Mouse (Mus musculus) cerebellum, adult 18-20 months (tissue): ENCODE results near the gene Smox.
"Not testable (repeated sequence)": the region's sequence is repeated elsewhere in the genome, so short reads cannot be mapped to it uniquely, and the experiment has no call there.

Experiments
- DNase-seq, 2 experiments: peaks; one replicate each; pipeline ENCODE4 v3.0.0; 2021

Gene Smox

DNA sequence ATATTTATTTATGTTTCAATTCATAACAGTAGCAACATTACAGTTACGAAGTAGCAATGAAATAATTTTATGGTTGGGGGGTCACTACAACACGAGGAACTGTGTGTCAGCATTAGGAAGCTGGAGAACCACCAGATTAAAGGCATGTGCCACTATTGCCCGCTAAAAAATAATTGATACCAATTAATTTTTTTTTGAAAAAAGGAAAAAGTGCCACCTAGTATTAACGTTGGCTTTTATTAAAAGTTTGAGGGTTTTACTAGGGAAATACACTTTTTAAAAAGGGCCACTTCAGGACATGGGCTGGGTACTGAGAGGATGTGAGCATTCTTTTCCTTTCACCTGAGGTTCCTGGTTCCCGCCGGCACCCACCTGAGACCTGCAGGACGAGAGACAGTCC is at the start of gene Smox:
Gene Smox, plus strand, starts transcription at position 301 of the 400 bp plus-strand sequence.
- no peak for DNase-seq

DNA sequence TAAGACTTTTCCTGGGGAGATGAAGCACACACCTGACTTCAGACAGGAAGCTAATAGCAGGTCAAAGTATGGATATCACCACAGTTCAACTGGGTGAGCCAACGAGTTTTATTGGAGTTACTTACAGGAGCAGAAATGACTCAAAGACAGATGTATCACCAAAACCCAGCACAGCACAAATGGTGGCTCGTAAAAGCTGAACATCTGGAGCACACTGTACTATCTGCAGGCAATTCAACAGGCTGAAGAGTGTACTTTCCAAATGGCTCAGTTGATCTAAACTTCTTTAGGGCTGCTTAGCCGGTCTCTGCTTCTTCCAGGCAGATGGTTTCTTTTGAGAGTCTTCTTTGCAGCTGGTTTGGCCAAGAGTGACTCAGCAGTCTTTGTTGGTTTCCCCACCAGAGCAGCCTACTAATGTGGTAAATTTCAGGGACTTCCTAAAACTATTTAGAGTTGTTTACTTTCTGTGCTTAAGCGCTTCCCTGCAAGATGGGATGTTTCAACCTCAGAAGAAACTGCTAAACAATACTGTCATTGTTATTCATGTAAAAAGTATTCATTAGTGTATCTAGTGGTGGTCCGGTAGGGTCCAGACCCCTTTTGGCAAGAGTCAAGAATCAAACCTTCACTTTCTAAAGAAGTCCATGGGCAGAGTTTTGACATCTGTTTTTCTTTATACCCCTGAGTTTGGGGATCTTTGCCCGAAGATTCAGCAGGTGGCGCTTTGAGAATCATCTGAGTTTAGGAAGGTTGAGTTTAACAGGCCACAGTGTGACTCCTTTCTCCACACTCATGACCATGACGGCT is 48.0 kb upstream of the Smox start:
- no peak for DNase-seq

GRCm38 (mm10) chr2:131443891-131444190 is 47.5 kb upstream of the Smox start:
- DNase-seq = no peak

GRCm38 (mm10) chr2:131446416-131446982 is 44.8 kb upstream of the Smox start:
- DNase-seq = no peak

- DNase-seq = no peak
Observed at GRCm38 (mm10) chr2:131447566-131448330, 43.5 kb upstream of the Smox start.

GRCm38 (mm10) chr2:131448353-131448752 is 42.9 kb upstream of the Smox start:
- DNase-seq = no peak

DNA sequence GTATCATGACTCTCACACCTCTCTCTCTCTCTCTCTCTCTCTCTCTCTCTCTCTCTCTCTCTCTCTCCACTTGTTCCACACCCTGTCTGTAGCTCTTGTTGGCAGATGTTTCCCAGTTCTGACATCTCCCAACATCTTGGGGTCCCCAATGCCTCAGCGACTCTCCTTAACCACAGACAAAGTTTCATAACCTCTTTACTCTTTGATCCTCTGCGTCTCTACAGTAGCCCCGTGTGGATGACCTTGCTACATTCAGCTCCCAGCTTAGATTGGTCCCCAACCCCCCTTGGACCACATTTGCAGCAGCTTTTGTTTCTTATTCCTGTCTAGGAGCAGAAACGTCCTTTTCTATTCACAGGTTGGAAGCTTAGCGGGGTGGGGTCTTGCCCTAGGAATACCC is 41.6 kb upstream of the Smox start:
- no peak for DNase-seq

GRCm38 (mm10) chr2:131450491-131450890 is 40.8 kb upstream of the Smox start:
- DNase-seq = no peak

DNA sequence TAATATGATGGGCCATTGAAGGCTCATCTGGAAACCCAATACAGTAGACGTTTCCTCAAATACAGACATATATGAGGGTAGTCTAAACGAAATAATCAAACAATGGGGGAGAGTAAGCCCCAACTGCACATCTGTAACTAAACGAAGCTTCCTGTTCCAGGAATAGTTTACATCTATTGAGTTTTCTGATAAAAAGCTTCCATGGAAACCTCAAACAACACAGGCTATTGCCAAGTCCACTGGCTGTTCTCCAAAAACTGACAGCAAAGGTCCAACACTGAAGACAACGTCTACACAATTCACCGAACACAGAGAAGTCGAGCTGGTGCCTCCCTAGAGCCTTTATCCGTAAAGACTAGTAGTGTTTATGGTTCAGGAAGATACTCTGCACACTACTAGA is 33.6 kb upstream of the Smox start:
- no peak for DNase-seq

DNA sequence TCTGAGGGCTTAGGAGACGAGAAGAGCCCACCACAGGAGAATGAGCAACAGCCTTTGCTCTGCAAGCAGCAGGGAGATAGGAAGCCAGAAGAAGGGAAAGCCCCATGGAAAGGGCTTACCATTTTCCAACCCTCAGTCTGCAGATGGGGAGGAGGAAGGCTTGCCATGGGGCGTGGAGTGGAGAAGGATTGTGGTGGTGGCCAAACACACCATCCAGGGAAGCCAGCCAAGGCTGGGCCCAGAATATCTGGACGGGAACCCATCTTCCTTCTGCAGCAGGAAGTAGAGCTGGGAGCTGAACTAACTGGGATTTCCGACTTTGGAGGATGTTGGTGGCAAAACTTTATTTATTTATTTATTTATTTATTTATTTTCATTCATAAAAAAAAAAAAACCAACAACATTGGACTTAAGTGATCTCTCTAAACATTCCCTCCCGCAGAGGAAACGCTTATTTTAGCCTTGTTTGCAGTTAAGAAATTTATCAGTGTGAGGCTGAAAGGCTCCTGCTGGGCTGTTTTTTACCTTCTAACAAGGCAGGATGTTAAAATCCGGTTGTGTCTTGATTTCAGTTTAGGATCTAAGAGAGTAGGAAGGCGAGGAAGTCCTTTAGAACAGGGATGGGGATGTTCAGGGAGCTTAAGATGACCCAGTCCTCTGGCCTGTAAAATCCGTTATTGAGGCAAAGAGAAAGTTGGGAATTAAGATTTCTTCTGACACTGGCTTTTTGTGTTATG is 30.2 kb upstream of the Smox start:
- no peak for DNase-seq

GRCm38 (mm10) chr2:131462991-131463390 is 28.3 kb upstream of the Smox start:
- DNase-seq = no peak

- DNase-seq = no peak
Observed at GRCm38 (mm10) chr2:131464147-131464546, 27.1 kb upstream of the Smox start.

- no peak for DNase-seq
Observed at GRCm38 (mm10) chr2:131466732-131467131, 24.6 kb upstream of the Smox start.

- DNase-seq = no peak
Observed at GRCm38 (mm10) chr2:131469916-131470315, 21.4 kb upstream of the Smox start.

- no peak for DNase-seq
Observed at GRCm38 (mm10) chr2:131473749-131474148, 17.5 kb upstream of the Smox start.

GRCm38 (mm10) chr2:131477105-131477504 is 14.2 kb upstream of the Smox start:
- DNase-seq = not testable (repeated sequence)

DNA sequence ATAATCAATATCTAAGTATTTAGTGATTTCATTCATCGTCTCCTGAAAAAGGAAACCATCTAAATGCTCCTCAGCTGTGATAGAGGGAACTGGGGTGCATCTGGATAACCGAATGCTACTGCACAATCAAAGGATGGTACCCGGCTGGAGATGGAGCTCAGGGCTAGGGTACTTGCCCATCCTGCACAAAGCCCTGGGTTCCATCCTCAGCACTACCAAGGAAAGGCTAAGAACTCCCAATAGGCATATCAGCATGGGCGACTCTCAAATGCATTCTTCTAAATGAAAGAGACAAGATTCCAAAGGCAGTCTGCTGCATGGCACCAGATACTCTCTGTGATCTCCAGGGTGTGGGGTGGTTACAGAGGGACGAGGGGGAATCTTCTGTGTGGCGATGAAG is 13.4 kb upstream of the Smox start:
- DNase-seq = no peak

DNA sequence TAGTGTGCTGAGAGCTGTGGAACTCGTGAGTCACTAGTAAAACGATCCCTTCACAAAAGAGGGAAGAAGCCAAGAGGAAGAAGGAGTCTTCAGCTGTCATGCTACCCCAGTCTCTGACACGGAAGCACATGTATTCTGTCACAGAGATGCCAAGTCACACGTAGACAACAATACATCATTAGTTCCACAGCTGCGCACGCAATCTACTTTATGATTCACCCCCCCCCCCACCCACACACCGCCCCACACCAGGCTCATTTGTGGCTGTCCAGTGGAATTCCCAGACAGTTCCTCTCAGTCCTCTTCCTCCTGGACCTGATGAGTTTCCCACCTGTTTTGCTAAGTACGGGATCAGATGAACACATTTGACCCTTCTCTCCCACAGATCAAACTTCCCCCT is 12.9 kb upstream of the Smox start:
- DNase-seq = no peak

DNA sequence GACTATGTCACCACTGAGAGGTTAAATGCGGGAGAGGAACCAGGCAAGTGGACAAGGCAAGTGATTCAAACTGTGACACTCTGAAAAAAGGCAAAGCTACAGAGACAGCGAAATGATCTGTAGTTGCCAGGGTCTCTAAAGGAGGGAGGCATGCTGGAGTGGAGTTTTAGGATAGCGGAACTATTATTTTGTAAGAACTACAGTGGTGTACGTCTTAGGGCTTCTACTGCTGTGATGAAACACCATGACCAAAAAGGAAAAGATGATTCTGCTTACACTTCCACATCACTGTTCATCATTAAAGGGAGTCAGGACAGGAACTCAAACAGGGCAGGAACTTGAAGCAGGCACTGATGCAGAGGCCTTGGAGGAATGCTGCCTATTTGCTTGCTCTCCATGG is 12.4 kb upstream of the Smox start:
- DNase-seq = no peak

DNA sequence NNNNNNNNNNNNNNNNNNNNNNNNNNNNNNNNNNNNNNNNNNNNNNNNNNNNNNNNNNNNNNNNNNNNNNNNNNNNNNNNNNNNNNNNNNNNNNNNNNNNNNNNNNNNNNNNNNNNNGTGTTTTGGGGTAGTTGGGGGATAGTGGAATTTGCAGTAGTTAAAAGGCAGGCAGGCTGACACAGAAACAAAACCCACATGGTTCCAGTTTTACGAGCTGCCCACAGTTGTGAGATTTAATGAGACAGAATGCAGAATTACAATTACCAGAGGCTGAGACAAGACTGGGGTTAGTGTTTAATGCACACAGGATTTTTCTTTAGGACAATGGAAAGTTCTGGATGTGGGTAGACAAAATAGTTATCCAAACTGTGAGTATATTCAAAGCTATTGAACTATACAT is 9.6 kb upstream of the Smox start:
- no peak for DNase-seq

DNA sequence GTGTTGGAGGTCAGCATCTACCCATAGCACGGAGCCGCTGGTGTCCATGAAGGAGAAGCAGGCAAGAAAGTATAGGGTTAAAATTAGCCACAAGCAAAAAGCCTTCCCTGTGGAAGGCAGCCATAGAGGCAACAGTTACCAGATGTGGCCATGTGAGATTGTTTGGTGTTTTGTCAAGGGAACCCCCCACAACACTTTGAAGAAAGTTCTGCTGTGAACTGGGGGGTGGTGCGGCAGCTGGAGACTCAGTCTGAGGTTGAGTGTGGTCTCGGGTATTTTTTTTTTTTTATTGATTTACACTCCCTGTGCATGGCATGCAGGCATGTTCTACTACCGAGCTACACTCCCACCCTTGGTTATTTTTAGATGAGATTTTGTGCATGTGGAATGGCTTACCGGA is 8.8 kb upstream of the Smox start:
- DNase-seq = no peak

DNA sequence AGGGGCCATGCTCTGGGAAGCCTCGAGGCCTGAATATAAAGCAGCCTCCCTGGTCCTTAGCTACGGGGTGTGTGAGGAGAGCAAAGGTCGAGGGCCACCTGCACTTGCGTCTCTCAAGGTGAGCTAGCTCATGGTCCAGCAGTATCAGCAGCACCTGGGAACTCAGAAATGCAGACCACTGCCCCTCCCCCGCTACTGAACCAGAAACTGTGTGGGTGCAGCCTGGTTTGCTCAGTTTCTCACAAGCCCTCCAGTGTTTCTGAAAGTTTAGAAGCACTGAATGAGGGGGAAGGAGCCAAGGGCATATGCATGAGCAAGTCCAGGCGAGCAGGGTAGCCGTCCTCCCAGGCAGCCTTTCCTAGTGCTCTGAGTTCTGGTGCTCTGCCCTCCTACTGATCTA is 7.7 kb upstream of the Smox start:
- no peak for DNase-seq

- DNase-seq = no peak
Observed at GRCm38 (mm10) chr2:131484182-131484581, 7.1 kb upstream of the Smox start.

- DNase-seq = no peak
Observed at GRCm38 (mm10) chr2:131485126-131485525, 6.2 kb upstream of the Smox start.
